Mouse (Mus musculus): ENCODE data around the gene Fam131a. TPM values are rescaled to one million over a fixed set of nuclear protein-coding genes. Genes with fewer than 3 reads are reported as not detected.

The Fam131a gene
- polyA plus RNA-seq, 1 experiment from 2014 or later, result 8.3 TPM

DNA sequence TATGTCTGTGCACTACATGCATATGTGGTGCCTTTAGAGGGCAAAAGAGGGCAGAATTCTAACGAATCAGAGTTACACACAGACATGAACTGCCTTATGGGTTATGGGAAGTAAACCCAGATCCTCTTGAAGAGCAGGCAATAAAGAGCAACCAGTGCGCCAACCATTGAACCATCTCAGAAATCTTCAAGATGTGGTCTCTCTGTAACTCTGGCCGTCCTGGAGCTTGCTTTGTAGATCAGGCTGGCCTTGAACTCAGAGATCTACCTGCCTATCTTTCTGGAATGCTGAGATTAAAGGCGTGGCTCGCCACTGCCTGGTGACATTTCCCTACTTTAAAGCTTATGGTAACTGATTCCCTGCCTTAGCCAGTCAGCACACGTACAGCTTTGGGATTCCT is 21.2 kb upstream of the Fam131a start:
- H3K36me3 ChIP-seq (ENCODE audit: control insufficient read depth, insufficient read depth, low read length), result peaks cover 19% of the 10 kb centered on the region
- H3K4me1 ChIP-seq (ENCODE audit: control insufficient read depth, insufficient read depth, low read length), result peaks cover 9% of the 10 kb centered on the region
- H3K27ac ChIP-seq (ENCODE audit: low read length), result no peak overlapping the region
- no peak overlapping the region for H3K9ac ChIP-seq (replicated peaks; ENCODE audit: low read depth, low read length)
- peak overlapping the region; percentile 47 for H3K4me2 ChIP-seq (replicated peaks; ENCODE audit: low read depth, low read length)
- 22% methylated on average over 6 of the region's 6 CpGs for WGBS
- H3K9me3 ChIP-seq (ENCODE audit: control insufficient read depth, low read depth, low read length), result no peaks in the 10 kb centered on the region
- no peaks in the 10 kb centered on the region for H3K27me3 ChIP-seq (ENCODE audit: control insufficient read depth, insufficient read depth, low read length)
- ATAC-seq (ENCODE audit: insufficient number of reproducible peaks, insufficient read depth, low FRiP score, low read depth), result no peak
- peak overlapping the region; percentile 91; the same call in 1 of the 2 replicates for H3K4me3 ChIP-seq (ENCODE audit: low read depth, low read length)

DNA sequence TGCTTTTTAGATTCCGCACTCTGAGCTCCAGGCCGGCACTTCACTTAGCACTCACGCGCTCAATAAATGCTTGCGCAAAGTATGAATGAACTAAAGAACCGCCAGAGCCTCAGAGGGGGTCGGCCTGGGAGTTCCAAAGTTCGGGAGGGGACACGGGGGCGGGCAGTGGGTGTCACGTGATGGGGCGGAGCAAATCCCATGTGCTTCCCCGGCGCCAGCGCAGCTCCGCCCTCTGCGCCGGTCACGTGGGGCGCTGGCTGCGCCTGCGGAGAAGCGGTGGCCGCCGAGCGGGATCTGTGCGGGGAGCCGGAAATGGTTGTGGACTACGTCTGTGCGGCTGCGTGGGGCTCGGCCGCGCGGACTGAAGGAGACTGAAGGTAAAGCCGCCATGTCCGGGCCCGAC is 20.5 kb upstream of the Fam131a start:
- Histone ChIP-seq H3K36me3 (ENCODE audit: control insufficient read depth, insufficient read depth, low read length) (peaks cover 25% of the 10 kb centered on the region), H3K4me3 (ENCODE audit: low read depth, low read length) (peak overlapping the region; percentile 91), H3K9me3 (ENCODE audit: control insufficient read depth, low read depth, low read length) (no peaks in the 10 kb centered on the region), H3K27me3 (ENCODE audit: control insufficient read depth, insufficient read depth, low read length) (no peaks in the 10 kb centered on the region), H3K4me2 (replicated peaks; ENCODE audit: low read depth, low read length) (peak overlapping the region; percentile 47), H3K4me1 (ENCODE audit: control insufficient read depth, insufficient read depth, low read length) (peaks cover 9% of the 10 kb centered on the region), H3K9ac (replicated peaks; ENCODE audit: low read depth, low read length) (peak overlapping the region; percentile 97), H3K27ac (ENCODE audit: low read length) (peak overlapping the region; percentile 96)
- ATAC-seq (ENCODE audit: insufficient number of reproducible peaks, insufficient read depth, low FRiP score, low read depth), result peak; percentile 94
- WGBS, result under 1% methylated on average over 38 of the region's 38 CpGs

DNA sequence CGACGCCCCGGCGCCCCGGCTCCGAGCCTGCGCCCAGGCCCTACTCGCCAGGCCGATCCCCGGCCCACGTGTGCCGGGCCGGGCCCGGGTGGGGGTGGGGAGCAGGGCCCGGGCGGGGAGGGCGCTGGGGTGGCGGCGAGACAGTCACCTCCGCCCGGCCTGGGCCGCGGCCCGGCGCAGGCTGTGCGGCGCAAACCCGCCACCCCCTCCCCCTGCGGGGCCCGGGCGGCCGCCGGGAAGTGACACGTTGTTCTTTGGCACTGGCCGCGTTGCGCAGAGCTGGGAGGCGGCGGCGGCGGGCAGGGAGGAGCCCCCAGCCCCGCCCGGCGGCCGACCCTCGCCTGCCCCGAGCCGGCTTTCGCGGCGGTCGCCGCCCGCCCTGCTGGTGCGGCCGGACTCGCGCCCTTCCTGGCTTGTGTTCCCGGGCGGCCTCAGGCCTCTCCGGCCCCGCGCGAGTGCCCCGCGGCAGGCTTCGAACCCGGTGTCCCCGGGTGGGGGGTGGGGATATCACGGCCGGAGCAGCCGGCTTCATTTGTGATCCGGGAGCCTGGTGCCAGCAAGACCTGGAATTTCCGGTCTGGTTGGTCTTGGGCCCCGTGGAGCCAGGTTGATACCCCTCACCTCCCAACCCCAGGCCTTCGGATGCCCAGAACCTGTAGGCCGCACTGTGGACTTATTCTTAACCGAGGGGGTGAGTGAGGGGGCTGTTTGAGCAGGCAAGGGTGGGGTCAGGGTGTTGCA is 19.9 kb upstream of the Fam131a start:
- Histone ChIP-seq H3K9me3 (ENCODE audit: control insufficient read depth, low read depth, low read length) (no peaks in the 10 kb centered on the region), H3K27me3 (ENCODE audit: control insufficient read depth, insufficient read depth, low read length) (no peaks in the 10 kb centered on the region), H3K4me2 (replicated peaks; ENCODE audit: low read depth, low read length) (peak overlapping the region; percentile 95), H3K36me3 (ENCODE audit: control insufficient read depth, insufficient read depth, low read length) (peaks cover 32% of the 10 kb centered on the region), H3K4me3 (ENCODE audit: low read depth, low read length) (peak overlapping the region; percentile 91), H3K4me1 (ENCODE audit: control insufficient read depth, insufficient read depth, low read length) (peaks cover 9% of the 10 kb centered on the region), H3K27ac (ENCODE audit: low read length) (peak overlapping the region; percentile 96), H3K9ac (replicated peaks; ENCODE audit: low read depth, low read length) (peak overlapping the region; percentile 97)
- WGBS, result under 1% methylated on average over 31 of the region's 78 CpGs
- peak; percentile 0; the same call in 1 of the 2 replicates for ATAC-seq (ENCODE audit: insufficient number of reproducible peaks, insufficient read depth, low FRiP score, low read depth)

DNA sequence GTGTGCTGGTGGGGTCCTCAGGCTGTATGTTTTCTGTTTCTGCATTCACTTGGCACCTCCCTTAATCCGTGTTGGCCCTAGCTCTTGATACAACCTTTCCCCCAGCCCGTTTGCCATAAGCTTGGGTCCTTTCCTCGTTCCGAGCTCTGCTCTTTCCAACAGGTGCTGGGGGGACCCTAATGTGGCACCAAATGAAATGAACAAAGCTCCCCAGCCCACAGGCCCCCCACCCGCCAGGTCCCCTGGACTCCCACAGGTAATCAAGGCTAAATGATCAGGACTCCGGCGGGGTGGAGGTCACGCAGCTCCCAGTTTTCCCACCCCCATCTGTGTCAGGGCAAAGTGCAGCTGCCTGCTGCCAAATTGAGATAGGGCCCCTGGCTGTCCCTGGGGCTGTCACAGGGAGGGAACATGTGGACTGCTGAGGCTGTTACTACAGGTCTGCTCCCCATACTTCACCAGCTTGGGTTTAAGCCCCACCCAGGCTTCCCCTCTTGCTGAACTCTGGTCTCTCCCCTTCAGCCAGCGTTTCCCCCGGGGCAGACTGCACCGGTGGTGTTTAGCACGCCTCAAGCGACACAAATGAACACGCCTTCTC is 19.2 kb upstream of the Fam131a start:
- Histone ChIP-seq H3K36me3 (ENCODE audit: control insufficient read depth, insufficient read depth, low read length) (peaks cover 38% of the 10 kb centered on the region), H3K4me1 (ENCODE audit: control insufficient read depth, insufficient read depth, low read length) (peaks cover 9% of the 10 kb centered on the region), H3K9ac (replicated peaks; ENCODE audit: low read depth, low read length) (peak overlapping the region; percentile 97), H3K4me3 (ENCODE audit: low read depth, low read length) (peak overlapping the region; percentile 91), H3K27ac (ENCODE audit: low read length) (peak overlapping the region; percentile 96), H3K9me3 (ENCODE audit: control insufficient read depth, low read depth, low read length) (no peaks in the 10 kb centered on the region), H3K4me2 (replicated peaks; ENCODE audit: low read depth, low read length) (peak overlapping the region; percentile 95), H3K27me3 (ENCODE audit: control insufficient read depth, insufficient read depth, low read length) (no peaks in the 10 kb centered on the region)
- WGBS, result 4% methylated on average over 14 of the region's 14 CpGs
- ATAC-seq (ENCODE audit: insufficient number of reproducible peaks, insufficient read depth, low FRiP score, low read depth), result 0 out of 2 replicates have a peak, but pooled peaks have one; percentile 8

DNA sequence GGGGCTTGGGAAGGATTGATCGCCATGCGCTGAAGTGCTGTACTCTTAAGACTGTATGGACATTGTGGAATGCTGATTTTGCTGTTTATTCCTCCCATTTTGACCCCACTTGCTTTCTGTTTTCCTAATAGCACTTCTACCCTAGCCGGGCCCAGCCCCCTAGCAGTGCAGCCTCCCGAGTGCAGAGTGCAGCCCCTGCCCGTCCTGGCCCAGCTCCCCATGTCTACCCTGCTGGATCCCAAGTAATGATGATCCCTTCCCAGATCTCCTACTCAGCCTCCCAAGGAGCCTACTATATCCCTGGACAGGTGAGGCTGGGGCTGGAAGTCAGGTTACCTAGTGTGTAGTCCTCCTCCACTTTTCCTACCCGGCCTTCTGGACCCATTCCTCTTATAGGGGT is 17.8 kb upstream of the Fam131a start:
- Histone ChIP-seq H3K27me3 (ENCODE audit: control insufficient read depth, insufficient read depth, low read length) (no peaks in the 10 kb centered on the region), H3K4me1 (ENCODE audit: control insufficient read depth, insufficient read depth, low read length) (peaks cover 9% of the 10 kb centered on the region), H3K4me2 (replicated peaks; ENCODE audit: low read depth, low read length) (no peak overlapping the region), H3K9ac (replicated peaks; ENCODE audit: low read depth, low read length) (no peak overlapping the region), H3K9me3 (ENCODE audit: control insufficient read depth, low read depth, low read length) (no peaks in the 10 kb centered on the region), H3K27ac (ENCODE audit: low read length) (no peak overlapping the region), H3K36me3 (ENCODE audit: control insufficient read depth, insufficient read depth, low read length) (peaks cover 52% of the 10 kb centered on the region), H3K4me3 (ENCODE audit: low read depth, low read length) (no peak overlapping the region)
- WGBS, result 91% methylated on average over 6 of the region's 6 CpGs
- ATAC-seq (ENCODE audit: insufficient number of reproducible peaks, insufficient read depth, low FRiP score, low read depth), result no peak

DNA sequence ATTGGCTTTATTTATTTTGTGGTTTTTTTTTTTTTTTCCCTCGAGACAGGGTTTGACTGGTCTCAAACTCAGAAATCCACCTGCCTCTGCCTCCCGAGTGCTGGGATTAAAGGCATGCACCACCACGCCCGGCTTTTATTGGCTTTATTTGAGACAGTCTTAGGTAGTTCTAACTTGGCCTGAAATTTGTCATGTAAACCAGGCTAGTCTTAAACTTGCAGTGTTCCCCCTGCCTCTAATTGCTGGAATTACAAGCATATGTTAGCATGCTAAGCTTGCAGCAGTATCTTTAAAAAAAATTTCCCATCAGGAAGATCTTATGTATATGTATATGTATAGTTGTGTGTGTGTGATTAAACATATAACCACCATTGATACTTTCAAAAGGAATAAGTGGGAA is 16.3 kb upstream of the Fam131a start:
- WGBS, result 72% methylated on average over 4 of the region's 4 CpGs
- H3K4me2 ChIP-seq (replicated peaks; ENCODE audit: low read depth, low read length), result no peak overlapping the region
- no peak for ATAC-seq (ENCODE audit: insufficient number of reproducible peaks, insufficient read depth, low FRiP score, low read depth)
- no peak overlapping the region for H3K27ac ChIP-seq (ENCODE audit: low read length)
- H3K9ac ChIP-seq (replicated peaks; ENCODE audit: low read depth, low read length), result no peak overlapping the region
- no peak overlapping the region for H3K4me3 ChIP-seq (ENCODE audit: low read depth, low read length)
- H3K27me3 ChIP-seq (ENCODE audit: control insufficient read depth, insufficient read depth, low read length), result no peaks in the 10 kb centered on the region
- H3K4me1 ChIP-seq (ENCODE audit: control insufficient read depth, insufficient read depth, low read length), result peaks cover 9% of the 10 kb centered on the region
- peaks cover 67% of the 10 kb centered on the region for H3K36me3 ChIP-seq (ENCODE audit: control insufficient read depth, insufficient read depth, low read length)
- no peaks in the 10 kb centered on the region for H3K9me3 ChIP-seq (ENCODE audit: control insufficient read depth, low read depth, low read length)

DNA sequence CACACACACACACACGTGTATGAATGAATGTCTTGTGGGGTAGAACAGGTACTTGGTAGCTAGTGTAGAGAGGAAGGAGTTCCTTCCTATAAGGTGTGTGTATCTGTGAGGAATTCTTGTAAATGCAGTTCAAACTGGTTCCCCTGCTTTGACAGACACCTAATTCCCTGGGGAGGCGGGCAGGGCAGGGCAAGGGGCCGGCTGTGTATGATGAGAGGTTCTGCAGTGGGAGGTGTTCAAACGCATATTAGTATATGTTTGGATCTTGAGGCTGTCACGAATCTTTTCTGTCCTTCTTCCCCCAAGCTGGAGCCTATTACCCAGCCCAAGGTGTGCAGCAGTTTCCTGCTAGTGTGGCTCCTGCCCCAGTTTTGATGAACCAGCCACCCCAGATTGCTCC is 15.7 kb upstream of the Fam131a start:
- Histone ChIP-seq H3K4me1 (ENCODE audit: control insufficient read depth, insufficient read depth, low read length) (peaks cover 9% of the 10 kb centered on the region), H3K4me3 (ENCODE audit: low read depth, low read length) (no peak overlapping the region), H3K4me2 (replicated peaks; ENCODE audit: low read depth, low read length) (no peak overlapping the region), H3K9ac (replicated peaks; ENCODE audit: low read depth, low read length) (no peak overlapping the region), H3K36me3 (ENCODE audit: control insufficient read depth, insufficient read depth, low read length) (peaks cover 74% of the 10 kb centered on the region), H3K27me3 (ENCODE audit: control insufficient read depth, insufficient read depth, low read length) (no peaks in the 10 kb centered on the region), H3K27ac (ENCODE audit: low read length) (no peak overlapping the region), H3K9me3 (ENCODE audit: control insufficient read depth, low read depth, low read length) (no peaks in the 10 kb centered on the region)
- WGBS, result 89% methylated on average over 5 of the region's 5 CpGs
- no peak for ATAC-seq (ENCODE audit: insufficient number of reproducible peaks, insufficient read depth, low FRiP score, low read depth)

DNA sequence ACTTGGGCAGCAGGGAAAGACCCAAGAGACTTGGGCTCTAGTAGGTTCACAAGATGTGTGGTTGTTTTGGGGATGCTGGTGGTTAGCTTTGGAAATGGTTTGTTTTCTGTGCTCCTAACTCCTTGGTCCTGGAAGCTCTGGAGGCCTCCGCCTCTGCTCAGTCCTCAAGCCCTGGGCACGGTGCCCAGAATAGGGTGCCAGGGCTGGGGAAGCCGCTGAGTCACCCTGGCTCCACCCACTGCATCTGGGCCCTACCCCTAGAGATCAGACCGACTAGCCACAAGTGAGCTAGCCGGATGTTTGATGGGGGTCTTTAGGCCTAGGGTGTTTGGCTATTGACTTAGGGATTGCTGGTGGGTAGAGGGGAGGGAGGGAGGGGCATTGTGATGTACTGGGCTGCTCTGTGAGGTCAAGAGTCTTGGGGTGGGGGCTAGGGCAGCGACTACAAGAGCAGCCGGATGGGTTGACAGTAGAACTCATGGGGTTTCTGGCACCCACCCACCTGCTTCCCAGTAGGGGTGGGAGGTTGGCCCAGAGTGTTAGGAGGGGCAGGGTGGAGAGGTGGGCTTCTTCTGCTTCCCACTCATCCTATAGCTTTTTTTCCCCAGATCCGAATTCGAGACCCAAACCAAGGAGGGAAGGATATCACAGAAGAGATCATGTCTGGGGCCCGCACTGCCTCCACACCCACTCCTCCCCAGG is 14.9 kb upstream of the Fam131a start:
- Histone ChIP-seq H3K9me3 (ENCODE audit: control insufficient read depth, low read depth, low read length) (no peaks in the 10 kb centered on the region), H3K27ac (ENCODE audit: low read length) (no peak overlapping the region), H3K4me3 (ENCODE audit: low read depth, low read length) (no peak overlapping the region), H3K9ac (replicated peaks; ENCODE audit: low read depth, low read length) (no peak overlapping the region), H3K36me3 (ENCODE audit: control insufficient read depth, insufficient read depth, low read length) (peaks cover 82% of the 10 kb centered on the region), H3K27me3 (ENCODE audit: control insufficient read depth, insufficient read depth, low read length) (no peaks in the 10 kb centered on the region), H3K4me1 (ENCODE audit: control insufficient read depth, insufficient read depth, low read length) (peaks cover 9% of the 10 kb centered on the region), H3K4me2 (replicated peaks; ENCODE audit: low read depth, low read length) (no peak overlapping the region)
- no peak for ATAC-seq (ENCODE audit: insufficient number of reproducible peaks, insufficient read depth, low FRiP score, low read depth)
- WGBS, result 73% methylated on average over 10 of the region's 10 CpGs
